Mouse (Mus musculus) right cerebral cortex, postnatal 36 days (tissue): Measurements from ENCODE around the gene Cntn1.
"Not testable (repeated sequence)": the region's sequence is repeated elsewhere in the genome, so short reads cannot be mapped to it uniquely, and the experiment has no call there.

Source experiments
- DNase-seq, 2 experiments: peaks; one replicate each; pipeline ENCODE4 v3.0.0; 2022; ENCODE audit warnings: low spot score in 2 of 2, mixed read lengths in 1 of 2

Cntn1 gene

GRCm38 (mm10) chr15:92268741-92269322 lies 217.9 kb downstream of the Cntn1 start:
- no peak for DNase-seq

- no peak for DNase-seq
These were observed 220.9 kb downstream of the Cntn1 start for GRCm38 (mm10) chr15:92271801-92272365.

GRCm38 (mm10) chr15:92276826-92277225 lies 225.9 kb downstream of the Cntn1 start:
- DNase-seq = peak in 1 of 2 experiments; percentile 23

GRCm38 (mm10) chr15:92277984-92278383 lies 227.0 kb downstream of the Cntn1 start:
- DNase-seq = no peak

GRCm38 (mm10) chr15:92280966-92281365 lies 230.0 kb downstream of the Cntn1 start:
- no peak for DNase-seq

GRCm38 (mm10) chr15:92287616-92288015 lies 236.7 kb downstream of the Cntn1 start:
- DNase-seq = no peak

- no peak for DNase-seq
These were observed 245.5 kb downstream of the Cntn1 start for GRCm38 (mm10) chr15:92296479-92296878.

- DNase-seq = peak; percentile 31
These were observed 251.8 kb downstream of the Cntn1 start for GRCm38 (mm10) chr15:92302796-92303195.

GRCm38 (mm10) chr15:92304221-92304620 lies 253.3 kb downstream of the Cntn1 start:
- no peak for DNase-seq

- DNase-seq = no peak
These were observed 271.0 kb downstream of the Cntn1 start for GRCm38 (mm10) chr15:92321959-92322358.

- DNase-seq = no peak
These were observed 276.1 kb downstream of the Cntn1 start for GRCm38 (mm10) chr15:92327111-92327510.

- DNase-seq = no peak
These were observed 289.3 kb downstream of the Cntn1 start for GRCm38 (mm10) chr15:92340253-92340652.

GRCm38 (mm10) chr15:92341424-92341823 lies 290.5 kb downstream of the Cntn1 start:
- no peak for DNase-seq

- no peak for DNase-seq
These were observed 293.3 kb downstream of the Cntn1 start for GRCm38 (mm10) chr15:92344136-92344869.

- DNase-seq = no peak
These were observed 296.5 kb downstream of the Cntn1 start for GRCm38 (mm10) chr15:92347426-92347825.

GRCm38 (mm10) chr15:92347902-92348301 lies 296.9 kb downstream of the Cntn1 start:
- no peak for DNase-seq

GRCm38 (mm10) chr15:92348453-92348852 lies 297.5 kb downstream of the Cntn1 start:
- DNase-seq = not testable (repeated sequence)

GRCm38 (mm10) chr15:92364153-92364552 lies 313.2 kb downstream of the Cntn1 start:
- DNase-seq = no peak

- no peak for DNase-seq
These were observed 313.6 kb downstream of the Cntn1 start for GRCm38 (mm10) chr15:92364592-92364991.
